Mouse (Mus musculus): ENCODE measurements around the gene Ppp3ca. TPM values are rescaled to one million over a fixed set of nuclear protein-coding genes. Genes with fewer than 3 reads are reported as not detected.

The Ppp3ca gene
- polyA plus RNA-seq, 1 experiment: 66.9 TPM

DNA sequence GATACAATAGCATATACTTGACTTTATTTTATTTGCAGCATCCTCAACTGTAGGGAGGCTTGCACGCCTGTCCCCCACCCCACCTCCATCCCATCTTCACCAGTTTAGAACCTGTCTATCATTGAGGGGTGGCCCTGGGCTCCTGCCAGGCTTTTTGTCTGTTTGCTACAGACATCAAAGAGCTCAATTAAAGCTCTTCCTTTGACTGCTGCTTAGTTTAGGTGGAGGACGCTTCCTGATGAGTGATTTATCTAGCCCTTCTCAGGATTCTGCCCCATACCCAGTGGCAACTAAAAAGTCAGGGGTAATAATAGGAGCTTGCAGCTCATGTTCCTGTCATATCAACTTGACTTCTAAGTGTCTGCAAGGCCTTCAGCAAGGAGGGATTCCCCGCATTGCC, 239.6 kb downstream of the Ppp3ca start:
- no peak for DNase-seq (ENCODE audit: low spot score)

GRCm38 (mm10) chr3:136911276-136911675, 241.4 kb downstream of the Ppp3ca start:
- no peak for DNase-seq (ENCODE audit: low spot score)

- no peak for DNase-seq (ENCODE audit: low spot score)
These were observed 247.2 kb downstream of the Ppp3ca start for GRCm38 (mm10) chr3:136917080-136917479.

DNA sequence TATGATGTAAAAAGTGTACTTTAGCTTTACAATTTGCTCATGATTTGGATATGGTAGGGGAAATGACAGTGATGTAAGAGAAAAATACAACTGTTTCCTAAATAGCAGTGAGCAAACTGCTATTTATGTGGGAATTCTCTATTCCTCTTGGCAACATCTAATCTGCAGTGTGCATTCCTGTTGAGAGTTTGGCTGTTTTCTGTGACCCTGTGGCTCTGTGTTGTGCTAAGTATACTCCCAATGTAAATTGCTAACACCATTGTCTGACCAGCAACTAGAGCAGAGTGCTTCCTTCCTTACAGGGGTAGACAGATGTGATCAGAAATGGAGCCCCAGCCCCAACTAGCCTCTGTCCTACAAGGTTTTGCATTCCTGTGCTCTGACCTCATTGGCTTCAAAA, 263.1 kb downstream of the Ppp3ca start:
- DNase-seq (ENCODE audit: low spot score): no peak

- DNase-seq (ENCODE audit: low spot score): no peak
These were observed 271.0 kb downstream of the Ppp3ca start for GRCm38 (mm10) chr3:136940733-136941601.

DNA sequence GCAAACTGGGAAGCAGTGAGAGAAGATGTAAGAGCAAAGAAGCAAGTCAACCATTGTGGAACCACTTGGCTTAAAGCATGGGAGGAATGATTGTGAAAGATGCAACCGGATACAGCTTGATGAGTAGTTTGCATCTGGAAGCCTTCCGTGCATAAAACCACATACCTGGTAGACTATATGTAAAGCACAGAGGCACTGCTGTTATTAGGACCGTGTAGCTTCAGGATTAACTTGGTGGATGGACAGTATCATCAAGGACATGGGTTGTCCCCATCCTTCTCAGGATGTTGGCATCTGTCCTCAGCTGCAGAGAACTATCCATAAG, 271.6 kb downstream of the Ppp3ca start:
- DNase-seq (ENCODE audit: low spot score): no peak

DNA sequence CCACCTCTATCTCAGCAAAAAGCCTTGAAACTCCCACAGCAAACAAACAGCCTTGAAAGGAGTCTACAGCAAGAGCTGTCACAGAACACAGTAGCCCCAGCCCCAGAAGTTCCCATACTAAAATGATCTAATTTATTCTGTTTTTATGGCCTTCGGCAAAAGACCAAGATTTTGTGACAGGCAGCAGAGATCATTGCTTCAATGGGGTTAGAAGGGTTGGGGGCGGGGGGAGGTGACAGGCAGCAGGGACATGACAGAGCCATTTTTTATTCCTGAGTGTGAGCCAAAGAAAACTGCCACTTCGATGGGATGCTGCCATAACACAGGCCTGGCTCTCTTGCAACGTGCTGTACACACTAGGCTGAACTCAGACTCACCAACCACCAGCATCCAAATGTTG, 275.6 kb downstream of the Ppp3ca start:
- DNase-seq (ENCODE audit: low spot score): no peak

DNA sequence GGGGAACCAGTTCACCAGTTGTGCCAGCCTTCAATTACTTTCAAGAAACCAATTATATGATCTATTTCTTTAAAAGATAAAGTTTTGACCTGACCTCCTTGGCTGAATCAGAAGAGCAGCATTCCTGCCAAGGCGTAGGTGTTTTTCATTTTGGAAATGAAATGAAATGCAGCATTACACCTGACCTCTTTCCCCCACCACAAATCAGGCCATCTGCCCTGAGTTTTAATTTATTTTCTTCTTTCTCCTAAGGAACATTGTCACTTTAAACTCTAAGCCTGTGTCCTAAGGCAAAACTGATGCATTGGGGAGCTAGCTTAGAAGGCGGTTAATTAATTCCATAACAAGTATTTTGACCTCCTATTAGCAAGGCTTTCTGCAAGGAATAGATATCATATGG, 276.7 kb downstream of the Ppp3ca start:
- no peak for DNase-seq (ENCODE audit: low spot score)

DNA sequence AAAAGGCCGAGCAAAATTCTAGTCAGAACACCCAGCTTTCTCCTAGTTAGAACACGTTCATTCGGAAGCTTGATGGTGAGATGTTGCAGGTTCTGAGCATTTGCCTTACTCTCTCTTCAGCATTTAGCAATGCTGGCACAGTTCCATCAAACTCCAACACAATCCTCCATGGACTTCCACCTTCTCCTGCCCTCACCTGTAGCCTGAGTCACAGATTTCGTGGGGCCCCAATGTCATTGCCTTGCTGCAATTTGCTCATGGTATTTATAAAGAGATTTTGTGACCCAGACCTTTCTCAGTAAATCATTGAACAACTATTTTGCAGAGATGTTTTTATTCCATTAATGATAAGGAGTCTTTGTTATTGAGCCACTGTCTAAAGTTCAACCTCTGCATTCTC, 278.2 kb downstream of the Ppp3ca start:
- no peak for DNase-seq (ENCODE audit: low spot score)

DNA sequence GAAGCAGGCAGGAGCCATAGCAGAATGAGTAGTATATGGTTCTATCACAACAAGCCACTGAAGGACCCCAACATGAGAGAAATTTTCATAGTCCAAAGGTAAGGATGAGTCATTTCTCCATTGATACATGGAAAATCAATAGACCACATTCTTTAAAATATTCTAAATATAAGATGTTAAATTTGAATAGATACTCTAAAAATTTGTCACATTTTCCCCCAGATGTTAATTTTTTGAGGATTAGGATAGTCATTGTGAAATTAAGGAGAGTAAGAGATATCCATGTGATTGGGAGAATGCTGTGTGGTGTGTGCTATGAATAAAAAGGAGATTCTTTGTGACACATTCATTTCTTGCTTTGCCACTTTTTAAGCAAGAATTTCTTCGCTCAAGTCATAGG, 281.9 kb downstream of the Ppp3ca start:
- no peak for DNase-seq (ENCODE audit: low spot score)

- DNase-seq (ENCODE audit: low spot score): no peak
These were observed 282.9 kb downstream of the Ppp3ca start for GRCm38 (mm10) chr3:136952822-136953221.

- no peak for DNase-seq (ENCODE audit: low spot score)
These were observed 285.1 kb downstream of the Ppp3ca start for GRCm38 (mm10) chr3:136955043-136955442.

DNA sequence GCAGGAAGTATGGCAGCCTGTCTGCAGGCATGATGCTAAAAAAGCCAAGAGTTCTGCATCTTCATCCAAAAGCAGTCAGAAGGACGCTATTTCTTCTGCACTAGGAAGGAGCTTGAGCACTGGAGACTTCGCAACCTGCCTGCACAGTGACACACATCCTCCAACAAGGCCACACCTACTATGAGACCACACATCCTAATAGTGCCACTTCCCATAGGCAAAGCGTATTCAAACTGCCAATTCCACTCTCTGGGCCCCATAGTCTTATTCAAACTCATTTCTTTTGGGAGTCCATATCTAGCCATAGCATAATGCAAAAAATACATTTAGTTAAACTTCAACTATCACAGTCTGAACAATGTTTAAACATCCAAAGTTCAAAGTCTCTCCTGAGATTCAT, 290.4 kb downstream of the Ppp3ca start:
- DNase-seq (ENCODE audit: low spot score): no peak

GRCm38 (mm10) chr3:136966786-136967185, 296.9 kb downstream of the Ppp3ca start:
- DNase-seq (ENCODE audit: low spot score): no peak

DNA sequence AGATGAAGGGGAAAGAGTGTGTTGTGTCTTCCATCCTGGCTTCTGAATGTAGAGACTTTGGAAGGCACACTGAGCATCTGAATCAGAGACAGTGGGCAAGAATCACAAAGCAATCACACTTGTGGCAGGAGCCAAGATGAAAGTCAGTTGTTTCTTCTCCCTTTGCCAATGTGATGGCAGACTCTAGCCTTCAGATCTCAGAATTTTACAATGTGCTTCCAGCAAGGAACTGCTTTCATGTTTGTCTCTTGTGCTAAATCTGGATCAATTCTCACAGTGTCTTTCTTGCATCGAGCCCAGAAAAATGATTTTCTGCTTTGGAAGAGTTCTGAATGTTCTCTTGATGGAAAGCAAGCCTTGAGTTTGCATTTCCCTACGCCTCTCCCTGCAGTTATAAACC, 297.6 kb downstream of the Ppp3ca start:
- DNase-seq (ENCODE audit: low spot score): no peak

DNA sequence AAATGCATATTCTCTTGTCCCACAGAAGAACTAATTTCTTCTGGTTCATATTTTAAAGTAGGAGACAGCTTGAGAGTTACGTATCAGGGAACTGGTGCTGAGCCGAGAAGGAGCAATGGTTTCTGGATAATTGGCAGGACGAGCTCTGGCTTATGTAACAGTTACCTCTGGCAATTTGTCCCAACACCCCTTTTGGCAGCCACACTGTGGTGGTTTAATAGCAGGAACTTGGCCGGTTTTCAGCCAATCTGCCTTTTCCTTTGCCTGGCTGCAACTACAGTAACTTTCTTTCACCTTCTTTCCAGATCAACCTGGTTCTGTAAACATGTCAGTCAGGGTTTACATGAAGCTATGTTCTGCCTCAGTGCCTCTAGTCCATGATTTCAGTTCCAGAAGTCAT, 299.9 kb downstream of the Ppp3ca start:
- no peak for DNase-seq (ENCODE audit: low spot score)

DNA sequence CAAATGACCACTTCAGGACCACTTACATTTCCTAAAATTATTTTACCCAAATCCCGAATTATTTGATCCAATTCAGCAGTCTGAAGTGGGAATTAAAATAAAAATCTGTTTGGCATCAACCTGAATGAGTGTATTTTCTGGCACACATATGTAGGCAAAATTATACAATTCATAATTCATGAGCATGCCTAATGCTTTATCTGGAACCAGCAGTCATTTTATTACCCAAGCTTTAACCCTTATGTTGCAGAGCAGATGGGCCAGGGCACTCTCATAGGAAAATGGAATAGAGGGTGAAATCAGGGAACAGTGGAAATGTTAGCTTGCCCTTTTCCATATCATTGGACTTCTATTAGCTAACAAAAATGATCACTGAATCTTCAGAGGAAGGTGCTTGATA, 307.9 kb downstream of the Ppp3ca start:
- no peak for DNase-seq (ENCODE audit: low spot score)

DNA sequence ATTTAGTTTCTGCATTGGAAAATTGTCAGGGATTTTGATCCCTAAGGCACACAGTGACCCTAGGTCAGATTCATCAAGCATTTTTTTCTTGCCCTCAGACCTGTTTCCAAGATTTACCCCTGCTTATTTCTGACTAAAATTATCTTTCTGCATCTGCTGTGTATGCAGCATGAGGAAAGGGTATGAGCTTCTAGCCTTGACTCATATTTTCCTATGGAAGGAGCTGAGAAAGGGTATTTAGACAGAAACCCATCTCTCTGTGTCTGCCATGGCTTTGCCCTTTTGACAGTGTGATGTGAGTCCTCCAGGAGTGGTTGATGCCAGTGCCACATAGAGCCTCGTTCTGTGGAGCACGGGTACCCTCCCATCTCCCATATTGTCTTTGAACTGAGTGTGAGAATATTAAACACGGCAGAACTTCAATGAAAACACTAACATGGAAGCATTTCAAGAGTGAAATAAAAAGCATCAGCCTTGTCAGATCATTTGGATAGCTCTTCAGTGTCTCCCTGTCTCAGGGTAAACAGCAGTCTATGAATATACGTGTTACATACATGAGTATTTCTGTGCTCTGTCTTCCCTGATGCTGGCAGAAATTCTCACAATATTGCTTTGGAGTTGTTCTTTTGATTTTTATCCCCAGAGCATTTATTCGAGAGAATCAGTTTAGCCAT, 311.1 kb downstream of the Ppp3ca start:
- no peak for DNase-seq (ENCODE audit: low spot score)

GRCm38 (mm10) chr3:136981589-136981924, 311.6 kb downstream of the Ppp3ca start:
- DNase-seq (ENCODE audit: low spot score): no peak

GRCm38 (mm10) chr3:136982021-136982420, 312.1 kb downstream of the Ppp3ca start:
- DNase-seq (ENCODE audit: low spot score): no peak

GRCm38 (mm10) chr3:136986096-136986881, 316.4 kb downstream of the Ppp3ca start:
- no peak for DNase-seq (ENCODE audit: low spot score)

All from urinary bladder, adult 2 months (tissue).